Mouse (Mus musculus): Measurements from ENCODE around the gene Tfip11. TPM values are rescaled to one million over a fixed set of nuclear protein-coding genes. Genes with fewer than 3 reads are reported as not detected.

Tfip11 gene
- total and polyA plus RNA-seq, 3 experiments, result 34.6 to 44.7 TPM; not detected in 1

GRCm38 (mm10) chr5:112286608-112286983 lies 39.6 kb upstream of the Tfip11 start (continued):
- TF ChIP-seq MEF2A (IDR thresholded peaks at IDR 0.05; ENCODE audit: extremely low read depth, insufficient replicate concordance, low read depth, low read length, poor library complexity, severe bottlenecking) (no peak), CTCF (IDR thresholded peaks at IDR 0.05 in 2 of 3, conservative IDR thresholded peaks at IDR 0.05 in 1 of 3; ENCODE audit: control insufficient read depth in 1 of 3, insufficient read depth in 1 of 3, low read depth in 2 of 3, low read length in 3 of 3, poor library complexity in 1 of 3, severe bottlenecking in 1 of 3) (no peak), NELFE (IDR thresholded peaks at IDR 0.05; ENCODE audit: low read depth, low read length) (no peak), GABPA (IDR thresholded peaks at IDR 0.05; ENCODE audit: low read depth, low read length) (no peak), ZKSCAN1 (IDR thresholded peaks at IDR 0.05; ENCODE audit: low read depth, low read length) (0 out of 2 replicates have a peak, but pooled peaks have one; percentile 6), RCOR1 (IDR thresholded peaks at IDR 0.05; ENCODE audit: low read depth, low read length) (no peak), RAD21 (IDR thresholded peaks at IDR 0.05; ENCODE audit: low read depth, low read length) (no peak), JUND (IDR thresholded peaks at IDR 0.05; ENCODE audit: low read depth, low read length) (no peak), ZMIZ1 (IDR thresholded peaks at IDR 0.05; ENCODE audit: low read depth, low read length) (no peak), SIN3A (IDR thresholded peaks at IDR 0.05; ENCODE audit: low read length) (no peak), UBTF (IDR thresholded peaks at IDR 0.05; ENCODE audit: borderline replicate concordance, insufficient read depth, low read depth, low read length) (no peak), ELF1 (IDR thresholded peaks at IDR 0.05; ENCODE audit: low read depth, low read length) (no peak), TBP (IDR thresholded peaks at IDR 0.05; ENCODE audit: low read depth, low read length) (no peak), ETS1 (IDR thresholded peaks at IDR 0.05; ENCODE audit: low read depth, low read length) (peak; percentile 13; the same call in 1 of the 2 replicates), POLR2A (IDR thresholded peaks at IDR 0.05; ENCODE audit: control insufficient read depth in 1 of 2, insufficient read depth in 1 of 2, low read depth in 1 of 2, low read length in 2 of 2, poor library complexity in 1 of 2) (no peak), MYB (IDR thresholded peaks at IDR 0.05; ENCODE audit: low read depth, low read length) (no peak), CHD1 (IDR thresholded peaks at IDR 0.05; ENCODE audit: low read depth, low read length) (no peak), GATA1 (IDR thresholded peaks at IDR 0.05; ENCODE audit: low read depth, low read length) (no peak)

- H3K27me3 ChIP-seq (ENCODE audit: control insufficient read depth in 1 of 2, insufficient read depth in 2 of 2, low read length in 2 of 2), result no peaks in the 10 kb centered on the region
- DNase-seq (ENCODE audit: low read depth, low spot score), result peak; percentile 95
- H3K79me2 ChIP-seq (ENCODE audit: control insufficient read depth, insufficient read depth, low read length, poor library complexity), result peaks cover 74% of the 10 kb centered on the region
- H3K27ac ChIP-seq (ENCODE audit: control insufficient read depth, low read depth, low read length), result peak overlapping the region; percentile 91
- peaks cover 0 to 57% of the 10 kb centered on the region in 2 experiments; a peak in 2 of 4 replicates for H3K36me3 ChIP-seq (ENCODE audit: control insufficient read depth in 1 of 2, insufficient read depth in 2 of 2, low read length in 2 of 2)
- peak overlapping the region in 1 of 2 experiments; percentile 10; a peak in 1 of 4 replicates for H3K4me3 ChIP-seq (ENCODE audit: control insufficient read depth in 1 of 2, insufficient read depth in 1 of 2, low read depth in 2 of 2, low read length in 2 of 2)
- peak overlapping the region; percentile 54 for H3K9ac ChIP-seq (ENCODE audit: control insufficient read depth, low read depth, low read length, poor library complexity, severe bottlenecking)
- peaks cover 13 to 64% of the 10 kb centered on the region in 2 experiments for H3K4me1 ChIP-seq (ENCODE audit: control insufficient read depth in 1 of 2, insufficient read depth in 2 of 2, low read length in 2 of 2)
- no peaks in the 10 kb centered on the region for H3K9me3 ChIP-seq (replicated peaks; ENCODE audit: insufficient read depth, low read length)
- TF ChIP-seq CHD2 (IDR thresholded peaks at IDR 0.05; ENCODE audit: low read length) (no peak), USF1 (IDR thresholded peaks at IDR 0.05; ENCODE audit: low read depth, low read length) (peak; percentile 77), RAD21 (IDR thresholded peaks at IDR 0.05; ENCODE audit: low read depth, low read length) (no peak), MAFK (IDR thresholded peaks at IDR 0.05; ENCODE audit: borderline replicate concordance, low read depth, low read length) (no peak), ELF1 (IDR thresholded peaks at IDR 0.05; ENCODE audit: low read depth, low read length) (peak; percentile 46; the same call in 1 of the 2 replicates), RCOR1 (IDR thresholded peaks at IDR 0.05; ENCODE audit: low read depth, low read length) (no peak), POLR2AphosphoS5 (IDR thresholded peaks at IDR 0.05; ENCODE audit: borderline replicate concordance, low read depth, low read length) (no peak), KAT2A (conservative IDR thresholded peaks at IDR 0.05; ENCODE audit: low read depth, low read length) (no peak), ZC3H11A (IDR thresholded peaks at IDR 0.05; ENCODE audit: low read depth, low read length) (no peak), MYC (IDR thresholded peaks at IDR 0.05; ENCODE audit: low read depth, low read length) (no peak), E2F4 (IDR thresholded peaks at IDR 0.05; ENCODE audit: borderline replicate concordance, low read depth, low read length) (no peak), MAZ (IDR thresholded peaks at IDR 0.05; ENCODE audit: low read depth, low read length) (no peak), ZKSCAN1 (IDR thresholded peaks at IDR 0.05; ENCODE audit: low read depth, low read length) (no peak), ETS1 (IDR thresholded peaks at IDR 0.05; ENCODE audit: low read depth, low read length) (peak; percentile 86), ZNF384 (IDR thresholded peaks at IDR 0.05; ENCODE audit: low read depth, low read length) (peak; percentile 95), NRF1 (IDR thresholded peaks at IDR 0.05; ENCODE audit: insufficient read depth, low read depth, low read length, poor library complexity, severe bottlenecking) (no peak), SIN3A (IDR thresholded peaks at IDR 0.05; ENCODE audit: low read length) (no peak; the same call in 1 of the 2 replicates), MXI1 (IDR thresholded peaks at IDR 0.05; ENCODE audit: low read depth, low read length) (no peak; the same call in 1 of the 2 replicates), BHLHE40 (IDR thresholded peaks at IDR 0.05; ENCODE audit: borderline replicate concordance, low read depth, low read length) (peak; percentile 88), HCFC1 (IDR thresholded peaks at IDR 0.05; ENCODE audit: low read depth, low read length) (no peak), CTCF (IDR thresholded peaks at IDR 0.05 in 2 of 3, conservative IDR thresholded peaks at IDR 0.05 in 1 of 3; ENCODE audit: control insufficient read depth in 1 of 3, insufficient read depth in 1 of 3, low read depth in 2 of 3, low read length in 3 of 3, poor library complexity in 1 of 3, severe bottlenecking in 1 of 3) (no peak), MAX (IDR thresholded peaks at IDR 0.05; ENCODE audit: low read length) (no peak; the same call in 1 of the 2 replicates)
Observed at GRCm38 (mm10) chr5:112286984-112287641, 39.0 kb upstream of the Tfip11 start.
